Mouse (Mus musculus): ENCODE measurements around the gene Gnl1.
"Not testable (repeated sequence)": the region's sequence is repeated elsewhere in the genome, so short reads cannot be mapped to it uniquely, and the experiment has no call there.

Gnl1 gene

DNA sequence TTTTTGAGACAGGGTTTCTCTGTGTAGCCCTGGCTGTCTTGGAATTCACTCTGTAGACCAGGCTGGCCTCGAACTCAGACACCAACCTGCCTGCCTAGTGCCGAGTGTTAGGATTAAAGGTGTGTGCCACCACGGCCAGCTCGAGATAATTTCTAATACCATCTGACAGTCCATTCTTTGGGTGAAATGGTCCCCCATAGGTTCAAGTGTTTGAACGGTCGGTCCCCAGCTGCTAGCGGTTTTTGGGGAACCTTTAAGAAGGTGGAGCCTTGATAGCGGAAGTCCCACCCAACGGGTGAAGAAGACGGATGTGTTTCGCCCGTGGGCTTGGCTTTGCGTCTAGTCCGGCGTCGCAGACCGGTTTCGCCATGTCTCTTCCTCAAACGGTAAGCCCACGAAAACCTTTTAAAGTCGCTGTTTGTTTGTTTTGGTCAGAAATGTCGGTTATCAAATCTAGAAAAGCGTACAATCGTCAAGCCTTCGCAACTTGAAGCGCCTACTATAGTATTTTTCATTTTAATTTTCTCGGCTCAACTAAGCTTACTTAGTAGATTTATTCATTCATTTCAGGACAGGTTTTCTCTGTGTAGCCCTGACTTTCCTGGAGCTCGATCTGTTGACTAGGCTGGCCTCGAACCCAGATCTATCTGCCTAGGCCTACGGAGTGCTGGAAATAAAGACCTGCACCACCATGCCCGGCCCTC lies 14.7 kb downstream of the Gnl1 start:
- DNase-seq (ENCODE audit: low read depth, low spot score), result peak; percentile 68

DNA sequence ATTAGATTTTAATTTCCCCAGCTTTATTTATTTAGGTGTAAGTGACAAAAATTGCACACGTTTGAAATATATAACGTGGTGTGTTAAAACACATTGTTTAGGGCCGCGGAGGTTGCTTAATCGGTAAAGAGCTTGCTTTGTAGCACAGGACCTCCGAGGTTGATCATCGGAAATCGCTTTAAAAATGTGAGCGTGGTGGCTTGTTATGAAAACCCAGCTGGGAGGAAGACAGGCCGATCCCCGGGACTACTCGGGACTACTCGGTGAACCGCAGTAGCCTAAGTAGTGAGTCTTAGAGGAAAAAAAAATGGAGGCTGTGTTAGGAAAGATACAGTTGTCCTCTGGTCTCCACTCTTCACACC lies 15.2 kb downstream of the Gnl1 start:
- DNase-seq (ENCODE audit: low read depth, low spot score), result no peak

GRCm38 (mm10) chr17:35996949-35997348 lies 17.3 kb downstream of the Gnl1 start:
- peak; percentile 86 for DNase-seq (ENCODE audit: low read depth, low spot score)

- no peak for DNase-seq (ENCODE audit: low read depth, low spot score)
Observed at GRCm38 (mm10) chr17:35997713-35998510, 18.3 kb downstream of the Gnl1 start.

GRCm38 (mm10) chr17:35998545-35999305 lies 19.1 kb downstream of the Gnl1 start:
- no peak for DNase-seq (ENCODE audit: low read depth, low spot score)

DNA sequence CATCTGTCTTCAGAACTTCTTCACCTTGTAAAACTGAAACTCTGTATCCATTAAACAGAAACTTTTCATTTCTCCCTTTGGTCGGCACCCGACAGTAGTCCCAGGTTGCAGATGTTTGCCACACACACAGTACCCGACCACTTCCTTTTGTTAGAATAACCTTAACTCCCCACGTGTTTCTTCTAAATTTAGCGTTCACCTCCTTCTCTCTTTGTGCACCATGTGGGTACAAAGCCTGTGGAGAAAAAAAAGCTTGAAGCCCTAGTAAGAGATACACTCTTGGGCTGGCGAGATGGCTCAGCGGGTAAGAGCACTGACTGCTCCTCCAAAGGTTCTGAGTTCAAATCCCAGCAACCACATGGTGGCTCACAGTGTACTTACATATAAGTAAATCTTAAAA lies 19.7 kb downstream of the Gnl1 start:
- DNase-seq (ENCODE audit: low read depth, low spot score), result no peak

DNA sequence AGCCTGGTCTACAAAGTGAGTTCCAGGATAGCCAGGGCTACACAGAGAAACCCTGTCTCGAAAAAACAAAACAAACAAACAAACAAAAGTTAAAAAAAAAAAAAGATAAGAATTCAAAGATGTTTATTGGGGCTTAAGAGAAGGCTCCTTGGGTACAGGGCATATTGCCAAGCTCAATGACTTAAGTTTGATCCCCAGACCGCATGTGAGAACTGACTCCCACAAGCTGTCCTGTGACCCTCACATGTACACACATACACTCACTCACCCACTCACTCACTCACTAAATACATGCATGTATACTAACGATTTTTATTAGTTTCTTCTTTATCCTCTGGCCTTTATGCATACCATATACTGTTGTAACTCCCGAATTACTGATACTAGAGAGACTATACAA lies 20.7 kb downstream of the Gnl1 start:
- DNase-seq (ENCODE audit: low read depth, low spot score), result no peak

GRCm38 (mm10) chr17:36001121-36001897 lies 21.7 kb downstream of the Gnl1 start:
- DNase-seq (ENCODE audit: low read depth, low spot score), result no peak

DNA sequence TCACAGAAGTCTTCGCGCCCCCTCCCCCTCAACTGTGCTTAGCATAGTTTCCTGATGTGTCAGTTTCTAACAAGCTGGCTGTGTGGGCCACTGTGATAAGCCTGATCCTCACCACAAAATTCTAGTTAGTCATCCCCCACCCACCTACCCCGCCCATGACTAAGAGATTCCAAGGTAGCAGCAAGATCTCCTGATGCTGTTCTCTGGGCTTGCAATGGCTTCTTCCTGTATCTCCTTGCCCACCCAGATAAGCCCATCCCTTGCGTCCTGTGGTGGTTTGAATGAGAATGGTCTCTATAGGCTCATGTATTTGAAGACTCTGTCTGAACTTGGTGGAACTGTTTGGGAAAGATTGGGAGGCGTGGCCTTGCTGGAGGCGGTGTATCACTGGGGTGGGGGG lies 22.3 kb downstream of the Gnl1 start:
- no peak for DNase-seq (ENCODE audit: low read depth, low spot score)

DNA sequence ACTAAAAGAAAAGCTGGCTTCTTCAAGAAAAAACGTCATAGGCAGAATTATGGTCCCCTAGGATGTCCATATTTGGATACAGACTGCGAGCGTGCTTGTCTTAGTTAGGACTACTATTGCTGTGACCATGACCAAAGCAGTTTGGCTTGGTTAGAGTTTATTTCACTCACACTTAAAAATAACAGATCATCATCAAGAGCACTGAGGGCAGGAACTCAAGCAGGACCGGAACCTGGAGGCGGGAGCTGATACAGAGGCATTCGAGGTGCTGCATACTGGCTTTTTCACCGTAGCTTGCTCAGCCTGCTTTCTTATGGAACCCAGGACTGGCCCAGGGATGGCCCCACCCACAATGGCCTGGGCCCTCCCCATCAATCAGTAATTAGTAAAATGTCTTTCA lies 23.7 kb downstream of the Gnl1 start:
- no peak for DNase-seq (ENCODE audit: low read depth, low spot score)

GRCm38 (mm10) chr17:36004409-36004808 lies 24.8 kb downstream of the Gnl1 start:
- not testable (repeated sequence) for DNase-seq (ENCODE audit: low read depth, low spot score)

DNA sequence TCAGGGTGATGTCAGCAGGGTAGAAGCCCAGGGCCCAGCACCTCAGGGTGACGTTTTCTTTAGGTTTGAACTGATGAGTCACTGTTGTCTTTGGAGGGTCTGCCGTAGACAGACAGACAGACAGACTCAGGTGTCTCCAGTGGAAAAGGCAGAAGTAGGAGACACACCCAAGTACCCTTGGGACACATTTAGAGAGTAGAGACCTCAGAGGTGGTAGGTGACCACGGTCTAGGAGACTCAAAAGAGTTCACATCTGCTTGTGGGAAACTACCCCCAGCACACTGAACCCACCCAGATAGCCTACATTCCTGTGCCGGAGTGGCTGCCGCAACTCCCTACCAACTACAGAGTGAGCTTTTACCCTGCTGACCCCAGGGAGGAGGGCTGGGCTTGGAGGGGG lies 35.3 kb downstream of the Gnl1 start:
- DNase-seq (ENCODE audit: low read depth, low spot score), result no peak

DNA sequence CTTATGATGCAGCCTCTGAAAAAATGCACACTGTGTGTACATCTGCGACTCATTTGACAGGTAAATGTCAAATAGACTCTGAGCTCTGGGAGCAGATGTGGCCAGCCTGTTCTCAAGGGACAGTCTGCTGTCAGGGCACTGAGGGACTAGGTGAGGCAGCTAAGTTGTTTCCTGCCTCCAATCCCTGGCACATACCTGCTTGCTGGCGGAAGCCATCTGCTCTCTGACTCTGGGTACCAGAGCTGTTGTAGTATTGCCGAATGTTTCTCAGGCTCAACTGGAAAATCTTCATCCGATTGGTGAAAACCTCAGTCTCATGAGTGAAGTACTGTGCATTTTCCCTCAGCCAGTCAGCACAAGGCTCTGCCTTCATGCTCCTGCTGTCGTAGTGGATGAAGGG lies 37.4 kb downstream of the Gnl1 start:
- no peak for DNase-seq (ENCODE audit: low read depth, low spot score)

GRCm38 (mm10) chr17:36018979-36019378 lies 39.3 kb downstream of the Gnl1 start:
- no peak for DNase-seq (ENCODE audit: low read depth, low spot score)

GRCm38 (mm10) chr17:36019519-36019918 lies 39.9 kb downstream of the Gnl1 start:
- DNase-seq (ENCODE audit: low read depth, low spot score), result no peak

- no peak for DNase-seq (ENCODE audit: low read depth, low spot score)
Observed at GRCm38 (mm10) chr17:36020191-36021073, 40.8 kb downstream of the Gnl1 start, which contains the start of gene H2-T24. H2-T24 (minus strand) TSS chr17:36020560.

GRCm38 (mm10) chr17:36021309-36021708 lies 41.7 kb downstream of the Gnl1 start:
- DNase-seq (ENCODE audit: low read depth, low spot score), result no peak

DNA sequence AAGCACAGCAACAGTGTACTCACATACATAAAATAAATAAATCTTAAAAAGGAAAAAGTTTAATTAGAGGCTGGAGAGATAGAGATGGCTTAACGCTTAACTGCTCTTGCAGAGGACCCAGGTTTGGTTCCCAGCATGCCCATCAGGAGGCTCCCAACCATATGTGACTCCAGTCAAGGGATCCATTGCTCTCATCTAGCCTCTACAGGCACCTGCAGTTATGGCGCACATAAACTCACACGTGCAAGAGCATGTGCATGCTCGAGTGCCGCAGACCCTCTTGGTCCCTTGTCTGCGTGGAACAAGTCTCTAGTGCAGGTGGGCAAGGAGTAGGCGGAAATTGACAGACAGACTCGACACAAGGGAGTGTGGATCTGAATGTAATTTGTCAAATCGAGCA lies 42.4 kb downstream of the Gnl1 start:
- DNase-seq (ENCODE audit: low read depth, low spot score), result no peak

GRCm38 (mm10) chr17:36022922-36023321 lies 43.3 kb downstream of the Gnl1 start:
- no peak for DNase-seq (ENCODE audit: low read depth, low spot score)
